Mouse (Mus musculus): Measurements from ENCODE around the gene Ndufs3.

GRCm38 (mm10) chr2:90928566-90928965, 23.9 kb upstream of the Ndufs3 start:
- TF ChIP-seq CTCF (IDR thresholded peaks at IDR 0.05; ENCODE audit: extremely low read depth, insufficient read depth, low read length): no peak
- no peak for TF ChIP-seq POLR2A (IDR thresholded peaks at IDR 0.05; ENCODE audit: extremely low read depth, insufficient read depth, low read length)
